Mouse (Mus musculus) ES-E14 (cell line): ENCODE measurements around the gene Tnrc18.

ENCODE experiments used
- CHD2 ChIP-seq: IDR thresholded peaks from 2 replicates; pipeline ENCODE4 v1.6.1; 2014; ENCODE audit warnings: mild to moderate bottlenecking, low read depth, low read length, inconsistent platforms
- MAFK ChIP-seq: IDR thresholded peaks from 2 replicates; pipeline ENCODE4 v1.6.1; 2014; ENCODE audit warnings: mild to moderate bottlenecking, low read depth, low read length, inconsistent platforms; ENCODE audit not compliant: insufficient read depth
- ZC3H11A ChIP-seq: IDR thresholded peaks from 2 replicates; pipeline ENCODE4 v1.6.1; 2012; ENCODE audit warnings: low read depth, mild to moderate bottlenecking, inconsistent platforms, low read length, borderline replicate concordance
- ZNF384 ChIP-seq: IDR thresholded peaks from 2 replicates; pipeline ENCODE4 v1.6.1; 2012; ENCODE audit warnings: low read depth, low read length, inconsistent platforms

DNA sequence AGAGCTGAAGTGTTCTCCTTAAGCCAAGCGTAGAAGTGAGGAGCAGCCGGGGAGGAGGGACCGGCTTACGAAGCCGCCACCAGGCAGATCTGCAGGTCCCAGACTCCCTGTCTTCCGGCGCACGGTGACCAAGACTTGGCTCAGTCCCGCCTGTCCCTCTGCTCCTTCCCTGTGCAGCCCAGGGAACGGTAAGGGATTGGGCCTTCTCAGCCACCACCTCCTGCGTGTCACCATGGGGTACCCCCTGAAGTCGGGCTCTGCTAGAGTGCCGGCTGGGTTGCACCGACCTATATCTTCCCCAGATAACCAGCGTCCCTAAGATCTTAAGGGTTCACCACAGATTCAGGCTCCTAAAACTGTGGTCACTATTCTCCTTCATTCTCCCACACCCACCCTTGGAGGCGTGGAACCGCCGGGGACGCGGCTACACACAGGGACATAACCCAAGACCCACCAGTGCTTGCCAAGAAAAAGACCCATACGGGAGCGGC lies 3.3 kb downstream of the Tnrc18 start:
- TF ChIP-seq CHD2 (no peak), MAFK (no peak), ZC3H11A (no peak), ZNF384 (no peak)
